Mouse (Mus musculus) cerebellum, adult 18-20 months (tissue): ENCODE measurements around the gene Crispld2.
A peak's percentile ranks its signal among the peaks of the same experiment; 100 is the strongest.

Experiments
- DNase-seq, 2 experiments: peaks; one replicate each; pipeline ENCODE4 v3.0.0; 2021

Gene Crispld2

GRCm38 (mm10) chr8:120036578-120036977 lies 44.3 kb downstream of the Crispld2 start:
- DNase-seq: no peak

- DNase-seq: peak in 1 of 2 experiments; percentile 24
Observed at GRCm38 (mm10) chr8:120037199-120037598, 45.0 kb downstream of the Crispld2 start.

GRCm38 (mm10) chr8:120037611-120038010 lies 45.4 kb downstream of the Crispld2 start:
- DNase-seq: no peak

GRCm38 (mm10) chr8:120038741-120039140 lies 46.5 kb downstream of the Crispld2 start:
- no peak for DNase-seq

- DNase-seq: no peak
Observed at GRCm38 (mm10) chr8:120039313-120039919, 47.2 kb downstream of the Crispld2 start.

- no peak for DNase-seq
Observed at GRCm38 (mm10) chr8:120040861-120041260, 48.6 kb downstream of the Crispld2 start.

- DNase-seq: no peak
Observed at GRCm38 (mm10) chr8:120042542-120043312, 50.5 kb downstream of the Crispld2 start.

- no peak for DNase-seq
Observed at GRCm38 (mm10) chr8:120044907-120045306, 52.7 kb downstream of the Crispld2 start.

- DNase-seq: no peak
Observed at GRCm38 (mm10) chr8:120045471-120045870, 53.2 kb downstream of the Crispld2 start.

GRCm38 (mm10) chr8:120046258-120047020 lies 54.2 kb downstream of the Crispld2 start:
- DNase-seq: peak; percentile 83 to 87

- DNase-seq: no peak
Observed at GRCm38 (mm10) chr8:120049949-120050348, 57.7 kb downstream of the Crispld2 start.

GRCm38 (mm10) chr8:120050376-120050775 lies 58.1 kb downstream of the Crispld2 start:
- DNase-seq: peak; percentile 42 to 60

GRCm38 (mm10) chr8:120051006-120051405 lies 58.8 kb downstream of the Crispld2 start:
- DNase-seq: no peak

GRCm38 (mm10) chr8:120051908-120052307 lies 59.7 kb downstream of the Crispld2 start:
- DNase-seq: no peak

GRCm38 (mm10) chr8:120052318-120052717 lies 60.1 kb downstream of the Crispld2 start:
- no peak for DNase-seq

GRCm38 (mm10) chr8:120054833-120055232 lies 62.6 kb downstream of the Crispld2 start:
- DNase-seq: no peak

GRCm38 (mm10) chr8:120057078-120057477 lies 64.8 kb downstream of the Crispld2 start:
- DNase-seq: no peak

- peak in 1 of 2 experiments; percentile 36 for DNase-seq
Observed at GRCm38 (mm10) chr8:120062742-120063141, 70.5 kb downstream of the Crispld2 start.

- DNase-seq: no peak
Observed at GRCm38 (mm10) chr8:120063326-120063725, 71.1 kb downstream of the Crispld2 start.

GRCm38 (mm10) chr8:120065611-120066010 lies 73.4 kb downstream of the Crispld2 start:
- DNase-seq: no peak

GRCm38 (mm10) chr8:120066226-120066625 lies 74.0 kb downstream of the Crispld2 start:
- no peak for DNase-seq

GRCm38 (mm10) chr8:120067936-120068668 lies 75.9 kb downstream of the Crispld2 start:
- DNase-seq: peak; percentile 67 to 70

- DNase-seq: peak; percentile 82 to 90
Observed at GRCm38 (mm10) chr8:120071684-120072083, 79.4 kb downstream of the Crispld2 start.
